22 mouse cellular contexts compared by ENCODE assay signal in genomic region chr11:76158375-76158774, GRCm38 (mm10). TPM values are rescaled to one million over a fixed set of nuclear protein-coding genes. Genes with fewer than 3 reads are reported as not detected.
"Had no signal": no experiment of that assay in that cellular context is flagged by ENCODE, and none has a peak within 500 bp of the region (broad histone marks: within the 10 kb centered on the region; RNA-seq: fewer than 3 reads in every experiment).

No protein-coding gene starts in this region.

- H3K27ac ChIP-seq: heart, embryonic 10.5 days; hindbrain, embryonic 13.5 days; hindbrain, embryonic 15.5 days; hindbrain, postnatal 0 days; layer of hippocampus, adult 2 months; left cerebral cortex, adult 2 months; limb, embryonic 10.5 days; limb, embryonic 12.5 days had no signal

- ATAC-seq: hindbrain, postnatal 0 days; intestine, embryonic 16.5 days had no signal

- H3K4me1 ChIP-seq: hindbrain, embryonic 13.5 days; hindbrain, embryonic 15.5 days; limb, embryonic 12.5 days had no signal

- H3K4me2 ChIP-seq: heart, embryonic 12.5 days; hindbrain, embryonic 13.5 days; hindbrain, embryonic 15.5 days; limb, embryonic 12.5 days; liver, embryonic 11.5 days had no signal

- H3K4me3 ChIP-seq: heart, embryonic 10.5 days; heart, embryonic 12.5 days; hindbrain, embryonic 13.5 days; hindbrain, embryonic 15.5 days; layer of hippocampus, adult 2 months; left cerebral cortex, adult 2 months; limb, embryonic 10.5 days; limb, embryonic 12.5 days had no signal

- H3K9ac ChIP-seq: heart, embryonic 12.5 days; hindbrain, embryonic 13.5 days; hindbrain, embryonic 15.5 days; limb, embryonic 12.5 days had no signal

- H3K9me3 ChIP-seq: heart, embryonic 10.5 days; heart, embryonic 12.5 days; hindbrain, embryonic 13.5 days; hindbrain, embryonic 15.5 days; limb, embryonic 10.5 days; limb, embryonic 12.5 days had no signal

- DNase-seq: gastrocnemius, postnatal 25 days; heart, adult 18-20 months; heart, postnatal 10 days; heart, postnatal 36 days; kidney, adult 11 months; kidney, adult 2 months; kidney, postnatal 10 days; kidney, postnatal 25 days; kidney, postnatal 4 days; liver had no signal

- H3K27me3 ChIP-seq: heart, embryonic 12.5 days; hindbrain, embryonic 13.5 days; hindbrain, embryonic 15.5 days; limb, embryonic 12.5 days had no signal

RNA-seq across cellular contexts. Expression of gene Dbil5, which starts 59.0 kb away (rescaled TPM):
- polyA plus RNA-seq: hindbrain, embryonic 11.5 days had no signal
